Mouse (Mus musculus): ENCODE measurements around the gene Etfbkmt. TPM values are rescaled to one million over a fixed set of nuclear protein-coding genes. Genes with fewer than 3 reads are reported as not detected.
"Not testable (repeated sequence)": the region's sequence is repeated elsewhere in the genome, so short reads cannot be mapped to it uniquely, and the experiment has no call there.

Gene Etfbkmt
- polyA plus RNA-seq, 1 experiment from 2014 or later, result 16.1 TPM

GRCm38 (mm10) chr6:149107615-149108014, 32.0 kb upstream of the Etfbkmt start:
- no peak overlapping the region for H3K4me3 ChIP-seq
- WGBS, result 78% methylated on average over 3 of the region's 3 CpGs
- H3K27ac ChIP-seq (replicated peaks), result no peak overlapping the region
- no peaks in the 10 kb centered on the region for H3K9me3 ChIP-seq
- no peaks in the 10 kb centered on the region for H3K36me3 ChIP-seq (replicated peaks)
- no peaks in the 10 kb centered on the region for H3K4me1 ChIP-seq
- no peak for DNase-seq (ENCODE audit: low spot score)
- H3K27me3 ChIP-seq (replicated peaks; ENCODE audit: low read depth, poor library complexity, severe bottlenecking), result peaks cover 21% of the 10 kb centered on the region

- H3K4me1 ChIP-seq, result no peaks in the 10 kb centered on the region
- H3K9me3 ChIP-seq, result no peaks in the 10 kb centered on the region
- 80% methylated on average over 2 of the region's 2 CpGs for WGBS
- H3K4me3 ChIP-seq, result no peak overlapping the region
- DNase-seq (ENCODE audit: low spot score), result no peak
- 0 out of 2 replicates have a peak, but pooled peaks cover 11% of the 10 kb centered on the region for H3K27me3 ChIP-seq (replicated peaks; ENCODE audit: low read depth, poor library complexity, severe bottlenecking)
- H3K27ac ChIP-seq (replicated peaks), result no peak overlapping the region
- no peaks in the 10 kb centered on the region for H3K36me3 ChIP-seq (replicated peaks)
Measured at GRCm38 (mm10) chr6:149108909-149109308, 30.7 kb upstream of the Etfbkmt start.

- H3K36me3 ChIP-seq (replicated peaks), result no peaks in the 10 kb centered on the region
- H3K4me3 ChIP-seq, result no peak overlapping the region
- no peaks in the 10 kb centered on the region for H3K27me3 ChIP-seq (replicated peaks; ENCODE audit: low read depth, poor library complexity, severe bottlenecking)
- H3K27ac ChIP-seq (replicated peaks), result no peak overlapping the region
- no peak for DNase-seq (ENCODE audit: low spot score)
- peaks cover 4% of the 10 kb centered on the region; the same call in 1 of the 2 replicates for H3K4me1 ChIP-seq
- no peaks in the 10 kb centered on the region for H3K9me3 ChIP-seq
Measured at GRCm38 (mm10) chr6:149116992-149117391, 22.7 kb upstream of the Etfbkmt start.

- DNase-seq (ENCODE audit: low spot score), result no peak
- Histone ChIP-seq H3K9me3 (no peaks in the 10 kb centered on the region), H3K27me3 (replicated peaks; ENCODE audit: low read depth, poor library complexity, severe bottlenecking) (no peaks in the 10 kb centered on the region), H3K4me1 (peaks cover 4% of the 10 kb centered on the region; the same call in 1 of the 2 replicates), H3K27ac (replicated peaks) (no peak overlapping the region), H3K4me3 (no peak overlapping the region), H3K36me3 (replicated peaks) (no peaks in the 10 kb centered on the region)
- 59% methylated on average over 2 of the region's 2 CpGs for WGBS
Measured at GRCm38 (mm10) chr6:149118935-149119334, 20.7 kb upstream of the Etfbkmt start.

- DNase-seq (ENCODE audit: low spot score), result peak; percentile 27
- Histone ChIP-seq H3K4me3 (no peak overlapping the region), H3K36me3 (replicated peaks) (no peaks in the 10 kb centered on the region), H3K27ac (replicated peaks) (no peak overlapping the region), H3K4me1 (peaks cover 4% of the 10 kb centered on the region; the same call in 1 of the 2 replicates), H3K27me3 (replicated peaks; ENCODE audit: low read depth, poor library complexity, severe bottlenecking) (no peaks in the 10 kb centered on the region), H3K9me3 (no peaks in the 10 kb centered on the region)
- 43% methylated on average over 2 of the region's 2 CpGs for WGBS
Measured at GRCm38 (mm10) chr6:149119853-149120252, 19.8 kb upstream of the Etfbkmt start.

- H3K9me3 ChIP-seq, result no peaks in the 10 kb centered on the region
- 88% methylated on average over 3 of the region's 3 CpGs for WGBS
- H3K4me1 ChIP-seq, result peaks cover 4% of the 10 kb centered on the region; the same call in 1 of the 2 replicates
- DNase-seq (ENCODE audit: low spot score), result no peak
- no peak overlapping the region for H3K27ac ChIP-seq (replicated peaks)
- no peaks in the 10 kb centered on the region for H3K27me3 ChIP-seq (replicated peaks; ENCODE audit: low read depth, poor library complexity, severe bottlenecking)
- H3K4me3 ChIP-seq, result no peak overlapping the region
- no peaks in the 10 kb centered on the region for H3K36me3 ChIP-seq (replicated peaks)
Measured at GRCm38 (mm10) chr6:149123042-149123441, 16.6 kb upstream of the Etfbkmt start.

- Histone ChIP-seq H3K36me3 (replicated peaks) (no peaks in the 10 kb centered on the region), H3K4me1 (peaks cover 6% of the 10 kb centered on the region; the same call in 1 of the 2 replicates), H3K4me3 (no peak overlapping the region), H3K27ac (replicated peaks) (no peak overlapping the region), H3K27me3 (replicated peaks; ENCODE audit: low read depth, poor library complexity, severe bottlenecking) (no peaks in the 10 kb centered on the region), H3K9me3 (no peaks in the 10 kb centered on the region)
- 73% methylated on average over 4 of the region's 4 CpGs for WGBS
- DNase-seq (ENCODE audit: low spot score), result peak; percentile 34
Measured at GRCm38 (mm10) chr6:149126675-149127074, 13.0 kb upstream of the Etfbkmt start.

- peaks cover 19% of the 10 kb centered on the region for H3K4me1 ChIP-seq
- H3K27me3 ChIP-seq (replicated peaks; ENCODE audit: low read depth, poor library complexity, severe bottlenecking); H3K9me3 ChIP-seq; DNase-seq (ENCODE audit: low spot score); H3K4me3 ChIP-seq; H3K27ac ChIP-seq (replicated peaks); H3K36me3 ChIP-seq (replicated peaks): not testable (repeated sequence)
- WGBS, result 82% methylated on average over 8 of the region's 8 CpGs
Measured at GRCm38 (mm10) chr6:149129870-149130269, 9.8 kb upstream of the Etfbkmt start, which contains the start of gene Gm10203. Gene Gm10203, plus strand, starts transcription at chr6:149130170.

GRCm38 (mm10) chr6:149131111-149131510, 8.5 kb upstream of the Etfbkmt start:
- no peak for DNase-seq (ENCODE audit: low spot score)
- 9% methylated on average over 3 of the region's 3 CpGs for WGBS
- H3K27ac ChIP-seq (replicated peaks), result no peak overlapping the region
- no peaks in the 10 kb centered on the region for H3K9me3 ChIP-seq
- peaks cover 22% of the 10 kb centered on the region for H3K4me1 ChIP-seq
- no peaks in the 10 kb centered on the region for H3K27me3 ChIP-seq (replicated peaks; ENCODE audit: low read depth, poor library complexity, severe bottlenecking)
- no peaks in the 10 kb centered on the region for H3K36me3 ChIP-seq (replicated peaks)
- H3K4me3 ChIP-seq, result no peak overlapping the region

- Histone ChIP-seq H3K27ac (replicated peaks) (no peak overlapping the region), H3K4me1 (peaks cover 22% of the 10 kb centered on the region), H3K9me3 (no peaks in the 10 kb centered on the region), H3K36me3 (replicated peaks) (no peaks in the 10 kb centered on the region), H3K4me3 (no peak overlapping the region), H3K27me3 (replicated peaks; ENCODE audit: low read depth, poor library complexity, severe bottlenecking) (no peaks in the 10 kb centered on the region)
- DNase-seq (ENCODE audit: low spot score), result peak; percentile 49
- WGBS, result 33% methylated on average over 5 of the region's 5 CpGs
Measured at GRCm38 (mm10) chr6:149132311-149133077, 7.2 kb upstream of the Etfbkmt start.

- Histone ChIP-seq H3K27ac (replicated peaks) (no peak overlapping the region), H3K27me3 (replicated peaks; ENCODE audit: low read depth, poor library complexity, severe bottlenecking) (no peaks in the 10 kb centered on the region), H3K9me3 (no peaks in the 10 kb centered on the region), H3K36me3 (replicated peaks) (no peaks in the 10 kb centered on the region), H3K4me3 (no peak overlapping the region), H3K4me1 (peaks cover 22% of the 10 kb centered on the region)
- DNase-seq (ENCODE audit: low spot score), result no peak
- 23% methylated on average over 5 of the region's 5 CpGs for WGBS
Measured at GRCm38 (mm10) chr6:149134391-149135150, 5.1 kb upstream of the Etfbkmt start.

- Histone ChIP-seq H3K9me3 (no peaks in the 10 kb centered on the region), H3K36me3 (replicated peaks) (no peaks in the 10 kb centered on the region), H3K4me1 (peaks cover 22% of the 10 kb centered on the region), H3K27ac (replicated peaks) (no peak overlapping the region), H3K4me3 (no peak overlapping the region), H3K27me3 (replicated peaks; ENCODE audit: low read depth, poor library complexity, severe bottlenecking) (no peaks in the 10 kb centered on the region)
- WGBS, result 80% methylated on average over 6 of the region's 6 CpGs
- no peak for DNase-seq (ENCODE audit: low spot score)
Measured at GRCm38 (mm10) chr6:149135631-149136030, 4.0 kb upstream of the Etfbkmt start.

- Histone ChIP-seq H3K36me3 (replicated peaks) (peaks cover 4% of the 10 kb centered on the region; the same call in 1 of the 2 replicates), H3K9me3 (no peaks in the 10 kb centered on the region), H3K4me1 (peaks cover 25% of the 10 kb centered on the region), H3K4me3 (no peak overlapping the region), H3K27me3 (replicated peaks; ENCODE audit: low read depth, poor library complexity, severe bottlenecking) (no peaks in the 10 kb centered on the region), H3K27ac (replicated peaks) (no peak overlapping the region)
- no peak for DNase-seq (ENCODE audit: low spot score)
- WGBS, result 63% methylated on average over 2 of the region's 2 CpGs
Measured at GRCm38 (mm10) chr6:149137936-149138335, 1.7 kb upstream of the Etfbkmt start.

All from embryonic facial prominence, embryonic 10.5 days (tissue).